Mouse (Mus musculus): Measurements from ENCODE around the gene Sez6l2.

Sez6l2 gene

DNA sequence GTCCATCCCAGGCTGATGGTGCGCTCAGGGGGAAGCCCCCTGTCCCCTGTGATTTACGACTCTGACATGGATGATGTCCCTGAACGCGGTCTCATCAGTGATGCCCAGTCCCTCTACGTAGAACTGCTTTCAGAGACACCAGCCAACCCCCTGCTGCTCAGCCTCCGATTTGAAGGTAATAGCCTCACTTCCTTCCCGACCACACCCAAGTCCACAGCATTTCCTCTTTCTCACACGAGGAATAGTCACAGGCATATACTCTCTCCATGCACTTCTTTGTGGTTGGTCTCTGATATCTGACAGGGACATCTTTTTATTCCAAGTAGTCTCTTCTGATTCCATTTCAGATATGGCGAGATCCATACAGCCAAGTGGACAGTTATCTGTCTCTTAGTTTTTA, 9.4 kb downstream of the Sez6l2 start:
- in situ Hi-C loops (cut with MseI, MboI), result loop anchor here (10.0 to 25.0 kb wide), 2 partner anchors 122 to 135 kb away; partner anchors contain the start of genes 4930451I11Rik (in 1 of the 2) and Doc2a (in 1 of the 2)

- in situ Hi-C loops (cut with MseI, MboI), result loop anchor here (10.0 to 25.0 kb wide), 2 partner anchors 124 to 136 kb away; partner anchors contain the start of genes 4930451I11Rik (in 1 of the 2) and Doc2a (in 1 of the 2)
Observed at GRCm38 (mm10) chr7:126961095-126961494, 10.7 kb downstream of the Sez6l2 start.

DNA sequence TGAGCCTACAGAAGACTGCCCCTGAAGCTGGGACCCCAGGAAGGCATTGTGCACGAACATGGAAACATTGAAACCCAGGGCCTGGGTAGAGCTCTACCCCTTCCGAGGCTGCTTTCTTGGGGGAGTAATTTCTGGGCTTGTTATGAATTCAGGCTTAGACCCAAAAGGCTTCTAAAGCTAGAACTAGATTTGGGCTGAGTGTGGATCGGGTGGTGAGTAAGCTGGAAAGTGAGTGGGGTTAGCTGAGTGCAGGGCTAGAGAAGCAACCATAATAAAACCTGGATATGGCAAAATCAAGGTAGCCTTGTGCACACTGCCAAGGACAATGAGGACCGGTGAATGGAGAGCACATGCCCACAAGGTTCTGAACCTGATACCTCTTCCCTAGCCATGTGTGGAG, 11.6 kb downstream of the Sez6l2 start:
- in situ Hi-C loops (cut with MseI, MboI), result loop anchor here (10.0 to 25.0 kb wide), 2 partner anchors 125 to 137 kb away; partner anchors contain the start of genes 4930451I11Rik (in 1 of the 2) and Doc2a (in 1 of the 2)

DNA sequence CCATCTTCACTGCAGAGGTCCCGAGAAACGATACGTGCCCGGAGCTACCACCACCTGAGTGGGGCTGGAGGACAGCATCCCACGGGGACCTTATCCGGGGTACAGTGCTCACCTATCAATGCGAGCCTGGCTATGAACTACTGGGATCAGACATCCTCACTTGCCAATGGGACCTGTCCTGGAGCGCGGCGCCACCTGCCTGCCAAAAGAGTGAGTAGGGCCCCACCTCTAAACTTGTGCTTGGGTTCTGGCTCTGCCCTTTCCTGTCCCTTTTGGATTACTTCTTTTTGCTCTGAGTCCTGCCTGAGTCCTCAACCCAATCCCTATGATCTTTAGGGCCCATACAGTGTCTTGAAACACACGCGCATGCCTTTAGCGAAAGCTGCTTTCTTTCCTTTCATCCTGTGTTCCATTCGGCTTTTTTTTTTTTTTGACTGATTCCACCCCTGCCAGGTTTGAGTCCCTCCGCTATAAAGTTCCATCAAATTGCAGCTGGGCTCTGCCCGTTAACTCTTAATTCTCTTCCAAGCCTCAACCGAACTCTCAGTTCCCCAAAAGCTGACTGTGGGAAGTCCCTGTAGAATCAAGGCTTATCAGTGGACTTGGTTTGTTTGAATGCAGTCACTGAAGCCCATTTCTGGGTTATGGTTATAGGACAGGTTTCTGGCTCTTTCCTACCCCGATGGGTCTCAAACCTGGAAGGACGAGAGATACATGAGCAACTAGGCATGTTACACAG, 13.4 kb downstream of the Sez6l2 start:
- in situ Hi-C loops (cut with MseI, MboI), result loop anchor here (10.0 to 25.0 kb wide), 2 partner anchors 126 to 139 kb away; partner anchors contain the start of genes 4930451I11Rik (in 1 of the 2) and Doc2a (in 1 of the 2)

DNA sequence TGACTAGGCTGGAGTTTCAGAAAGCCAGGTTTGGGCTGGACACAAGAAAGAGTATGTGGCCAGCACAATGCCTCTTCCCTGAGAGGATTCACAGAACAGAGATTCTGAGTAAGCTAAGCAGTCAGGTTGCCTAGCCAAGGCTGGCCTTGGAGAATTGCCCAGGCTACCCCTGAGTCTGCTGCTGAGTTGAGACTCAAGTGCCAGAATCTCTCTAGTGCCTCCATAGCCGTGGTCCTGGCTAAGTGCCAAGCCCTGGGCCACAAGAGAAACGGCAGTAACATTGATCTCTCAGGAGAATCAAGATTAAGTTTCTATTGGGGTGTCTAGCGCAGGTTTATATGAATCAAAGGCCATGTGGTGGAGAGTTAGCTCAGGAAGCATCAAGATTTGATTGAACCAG, 15.2 kb downstream of the Sez6l2 start:
- in situ Hi-C loops (cut with MseI, MboI), result loop anchor here (10.0 to 25.0 kb wide), 2 partner anchors 128 to 141 kb away; partner anchors contain the start of genes 4930451I11Rik (in 1 of the 2) and Doc2a (in 1 of the 2)

DNA sequence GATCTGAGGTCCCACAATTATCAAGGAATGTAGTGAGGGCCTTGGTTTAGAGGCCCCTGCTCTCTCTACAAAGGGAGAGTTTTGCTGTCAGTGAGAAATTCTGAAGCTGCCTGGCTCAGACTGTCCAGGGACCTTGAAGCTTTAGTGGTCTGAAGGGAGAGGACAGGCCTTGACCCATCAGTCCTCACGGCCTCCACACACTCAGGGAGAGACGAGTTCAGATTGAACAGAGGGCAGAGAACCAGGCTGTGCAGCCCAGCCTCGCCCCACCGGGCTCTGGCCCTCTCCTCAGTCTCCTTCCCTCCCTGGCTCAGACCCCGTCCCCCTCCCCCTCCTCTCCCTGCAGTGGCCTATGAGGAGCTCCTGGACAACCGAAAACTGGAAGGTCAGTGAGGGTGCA, 17.0 kb downstream of the Sez6l2 start:
- in situ Hi-C loops (cut with MseI, MboI), result loop anchor here (10.0 to 25.0 kb wide), 2 partner anchors 130 to 143 kb away; partner anchors contain the start of genes 4930451I11Rik (in 1 of the 2) and Doc2a (in 1 of the 2)

GRCm38 (mm10) chr7:126975493-126975892, 25.1 kb downstream of the Sez6l2 start:
- in situ Hi-C loops (cut with MseI, MboI), result no loop called here

GRCm38 (mm10) chr7:126975893-126975949, 25.4 kb downstream of the Sez6l2 start, which contains the start of gene Cdipt:
TSS of gene Cdipt (plus strand) at chr7:126975914.
- in situ Hi-C loops (cut with MseI, MboI), result no loop called here

GRCm38 (mm10) chr7:126975950-126976866, 25.8 kb downstream of the Sez6l2 start, which contains the start of gene Cdiptos:
TSS of gene Cdiptos (minus strand) at chr7:126976098.
- in situ Hi-C loops (cut with MseI, MboI), result no loop called here

DNA sequence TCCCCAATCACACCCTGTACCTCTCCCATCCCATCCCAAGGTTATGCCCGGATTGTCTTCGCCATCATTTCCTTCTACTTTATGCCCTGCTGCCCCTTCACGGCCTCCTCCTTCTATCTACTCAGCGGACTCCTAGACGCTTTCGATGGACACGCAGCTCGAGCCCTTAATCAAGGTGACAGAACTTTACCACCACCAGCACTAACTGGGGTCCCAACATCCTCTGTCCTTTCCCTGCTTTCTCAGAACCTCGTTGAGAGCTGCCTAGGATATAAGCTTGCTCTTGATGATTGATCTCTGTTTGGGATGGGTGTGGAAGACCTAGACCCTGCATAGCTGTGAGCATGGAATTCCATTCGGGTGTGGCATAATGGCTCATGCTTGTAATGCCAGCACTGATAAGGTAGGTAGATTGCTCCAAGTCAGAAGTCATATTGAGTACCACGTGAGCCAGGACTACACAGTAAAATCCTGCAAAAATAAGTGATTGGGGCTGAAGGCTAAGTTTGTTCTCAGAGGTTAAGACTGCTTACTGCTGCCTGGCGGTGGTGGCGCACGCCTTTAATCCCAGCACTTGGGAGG, 26.6 kb downstream of the Sez6l2 start:
- in situ Hi-C loops (cut with MseI, MboI), result no loop called here

DNA sequence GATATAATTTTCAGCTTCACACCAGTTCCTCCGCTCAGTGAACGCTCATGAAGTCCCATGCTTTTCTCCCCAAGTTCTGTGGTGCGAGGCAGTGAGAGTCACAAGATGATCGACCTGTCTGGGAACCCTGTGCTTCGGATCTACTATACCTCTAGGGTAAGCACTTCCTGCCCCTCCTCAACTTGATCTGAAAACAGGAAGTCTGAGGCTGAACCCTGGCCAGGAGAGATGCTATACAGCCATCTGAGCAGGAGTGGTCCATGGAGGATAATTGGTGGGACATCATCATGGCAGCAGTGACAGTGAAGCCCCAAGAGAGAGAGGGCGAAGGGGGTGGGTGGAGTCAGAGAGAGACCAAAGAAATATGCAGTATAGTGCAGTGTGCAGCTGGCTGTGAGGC, 28.5 kb downstream of the Sez6l2 start:
- in situ Hi-C loops (cut with MseI, MboI), result no loop called here

- in situ Hi-C loops (cut with MseI, MboI), result no loop called here
Observed at GRCm38 (mm10) chr7:126981601-126982000, 31.2 kb downstream of the Sez6l2 start.

DNA sequence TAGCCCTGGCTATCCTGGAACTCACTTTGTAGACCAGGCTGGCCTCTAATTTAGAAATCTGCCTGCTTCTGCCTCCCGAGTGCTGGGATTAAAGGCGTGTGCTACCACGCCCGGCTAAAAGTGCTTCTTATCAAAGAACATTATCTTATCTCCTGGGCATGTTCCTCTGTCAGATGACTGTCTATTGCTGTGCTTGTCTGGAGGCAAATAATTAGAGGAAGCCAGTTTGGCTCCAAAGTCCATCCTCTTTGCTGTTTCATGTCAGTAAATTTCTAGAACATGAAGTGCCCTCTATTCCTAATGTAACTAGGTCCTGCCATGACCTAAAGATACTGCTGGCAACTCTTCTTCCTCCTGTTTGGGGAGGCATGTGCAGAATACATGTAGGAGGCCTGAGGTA, 31.7 kb downstream of the Sez6l2 start:
- in situ Hi-C loops (cut with MseI, MboI), result no loop called here

GRCm38 (mm10) chr7:126983113-126983512, 32.8 kb downstream of the Sez6l2 start:
- in situ Hi-C loops (cut with MseI, MboI), result no loop called here

DNA sequence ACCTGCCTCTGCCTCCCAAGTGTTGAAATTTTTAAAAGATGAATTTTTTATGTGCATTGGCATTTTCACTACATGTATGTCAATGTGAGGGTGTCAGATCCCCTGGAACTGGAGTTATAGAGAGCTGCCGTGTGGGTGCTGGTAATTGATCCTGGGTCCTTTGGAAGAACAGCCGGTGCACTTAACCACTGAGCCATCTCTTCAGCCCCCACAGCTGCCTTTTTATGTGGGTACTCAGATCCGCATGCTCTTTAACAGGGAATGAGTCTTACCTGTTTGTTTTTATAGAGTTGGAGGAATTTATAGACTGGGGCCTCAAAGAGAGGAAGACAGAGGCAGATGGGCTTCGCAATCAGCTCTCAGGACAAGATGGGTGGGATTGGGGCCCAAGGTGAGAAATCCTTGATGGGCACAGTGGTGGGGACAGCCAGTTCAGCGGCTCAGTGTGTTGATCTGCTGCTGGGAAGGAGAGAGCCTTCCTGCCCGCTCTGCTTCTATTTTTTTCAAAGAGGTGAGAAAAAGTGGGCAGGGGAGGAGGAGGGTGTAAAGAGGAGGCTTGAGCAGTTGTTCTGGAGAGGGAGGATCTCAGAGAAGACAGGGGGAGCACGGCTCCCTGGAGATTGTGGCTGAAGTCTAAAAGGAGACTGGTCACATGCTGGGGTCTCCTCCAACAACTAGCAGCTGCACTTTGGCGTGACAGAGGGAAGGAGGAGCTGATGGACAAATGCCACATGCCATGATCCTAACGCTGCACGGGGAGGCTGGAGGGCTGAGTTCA, 34.5 kb downstream of the Sez6l2 start:
- in situ Hi-C loops (cut with MseI, MboI), result no loop called here

- in situ Hi-C loops (cut with MseI, MboI), result no loop called here
Observed at GRCm38 (mm10) chr7:126986319-126986718, 36.0 kb downstream of the Sez6l2 start.

GRCm38 (mm10) chr7:126988816-126989215, 38.5 kb downstream of the Sez6l2 start:
- in situ Hi-C loops (cut with MseI, MboI), result no loop called here

DNA sequence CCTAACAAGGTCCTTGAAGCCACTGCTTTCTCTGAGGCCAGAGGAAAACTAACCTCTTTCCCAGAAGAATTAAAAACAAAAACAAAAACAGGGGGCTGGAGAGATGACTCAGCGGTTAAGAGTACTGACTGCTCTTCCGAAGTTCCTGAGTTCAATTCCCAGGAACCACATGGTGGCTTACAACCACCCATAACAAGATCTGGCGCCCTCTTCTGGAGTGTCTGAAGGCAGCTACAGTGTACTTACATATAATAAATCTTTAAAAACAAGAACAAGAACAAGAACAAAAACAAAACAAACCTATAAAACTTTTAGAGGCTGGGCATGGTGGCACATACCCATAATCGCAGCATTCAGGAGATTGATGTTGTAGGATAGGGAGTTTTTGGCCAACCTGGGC, 46.1 kb downstream of the Sez6l2 start:
- in situ Hi-C loops (cut with MseI, MboI), result no loop called here

GRCm38 (mm10) chr7:126999568-126999967, 49.2 kb downstream of the Sez6l2 start:
- in situ Hi-C loops (cut with MseI, MboI), result no loop called here

DNA sequence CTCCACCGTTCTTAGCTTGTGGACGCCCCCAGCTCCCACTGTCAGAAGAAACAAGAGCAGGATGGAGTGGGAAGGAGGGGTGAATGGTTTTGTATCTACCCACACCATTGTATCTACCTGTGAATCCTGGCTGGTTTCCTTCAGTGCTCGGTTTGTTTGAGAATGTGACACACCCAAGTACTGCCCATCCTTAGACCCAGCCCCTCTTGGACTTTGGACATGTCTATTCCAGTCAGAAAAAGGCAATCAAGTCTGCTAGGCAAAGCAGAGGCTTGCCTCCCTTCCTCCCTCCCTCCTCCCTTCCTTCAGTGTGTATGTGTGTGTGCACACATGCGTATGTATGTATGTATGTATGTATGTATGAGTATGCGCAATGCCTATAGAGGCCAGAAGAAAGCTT, 53.3 kb downstream of the Sez6l2 start:
- in situ Hi-C loops (cut with MseI, MboI), result no loop called here

Measured in mouse trophoblast stem cell (cell line).